Mouse (Mus musculus): ENCODE results near the gene Fam20c. TPM values are rescaled to one million over a fixed set of nuclear protein-coding genes. Genes with fewer than 3 reads are reported as not detected.

Gene Fam20c
- 10.9 and 24.0 TPM in 2 replicates for polyA plus RNA-seq (2016; fragmentation: Nextera tagmentation; extraction: Ambion mirVana)

DNA sequence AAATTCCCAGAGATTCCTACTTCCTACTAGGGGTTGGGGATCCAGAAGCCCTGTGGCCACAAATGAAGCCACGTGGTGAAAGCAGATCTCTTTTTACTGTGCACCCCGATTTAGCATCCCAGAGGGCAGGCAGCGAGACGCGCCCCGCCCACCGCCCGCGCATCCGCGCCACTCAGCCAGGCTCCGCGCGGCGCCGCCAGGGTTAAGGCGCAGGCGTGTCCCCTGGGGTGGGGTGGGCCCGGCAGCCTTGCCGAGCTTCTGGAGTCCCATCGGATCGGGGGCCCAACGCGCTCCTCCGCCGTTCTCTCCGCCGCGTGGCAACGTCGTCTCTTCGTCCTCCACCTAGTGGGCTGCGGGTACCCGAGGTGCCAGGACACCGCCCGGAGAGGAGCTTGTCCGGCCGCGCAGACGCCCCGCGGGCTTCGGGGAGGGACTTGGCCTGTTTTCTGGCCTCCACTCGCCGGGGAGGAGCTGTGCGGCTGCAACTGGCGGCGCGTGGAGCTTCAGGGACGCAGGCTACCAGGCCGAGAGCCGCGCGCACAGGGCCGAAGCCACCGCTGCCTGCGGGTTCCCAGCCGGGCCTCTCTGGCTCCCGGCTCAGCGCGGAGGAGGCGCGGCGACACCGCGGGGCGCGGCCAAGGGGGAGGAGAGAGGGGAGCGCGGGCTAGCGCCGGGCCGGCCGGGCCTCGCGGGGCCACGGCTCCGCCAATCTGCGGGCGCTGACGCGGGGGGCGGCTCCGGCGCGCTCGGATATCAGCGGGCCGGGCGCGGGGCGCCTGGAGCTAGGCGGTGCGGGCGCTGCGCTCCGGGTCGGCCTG is at the start of gene Fam20c:
Gene Fam20c, plus strand, starts transcription at position 212 of the 818 bp plus-strand sequence.
- peak; percentile 77 for DNase-seq (ENCODE audit: low spot score)
- WGBS: under 1% methylated on average over 98 of the region's 98 CpGs
- H3K27ac ChIP-seq: peak within 1 kb of the TSS; percentile 92
- H3K36me3 ChIP-seq: peaks cover 11% of the 10 kb centered on the region; the same call in 1 of the 2 replicates
- H3K4me3 ChIP-seq: peak within 1 kb of the TSS; percentile 79
- H3K27me3 ChIP-seq (ENCODE audit: insufficient read depth, poor library complexity, severe bottlenecking): peaks cover 69% of the 10 kb centered on the region
- no peaks in the 10 kb centered on the region for H3K9me3 ChIP-seq
- H3K4me1 ChIP-seq (replicated peaks): peaks cover 50% of the 10 kb centered on the region

DNA sequence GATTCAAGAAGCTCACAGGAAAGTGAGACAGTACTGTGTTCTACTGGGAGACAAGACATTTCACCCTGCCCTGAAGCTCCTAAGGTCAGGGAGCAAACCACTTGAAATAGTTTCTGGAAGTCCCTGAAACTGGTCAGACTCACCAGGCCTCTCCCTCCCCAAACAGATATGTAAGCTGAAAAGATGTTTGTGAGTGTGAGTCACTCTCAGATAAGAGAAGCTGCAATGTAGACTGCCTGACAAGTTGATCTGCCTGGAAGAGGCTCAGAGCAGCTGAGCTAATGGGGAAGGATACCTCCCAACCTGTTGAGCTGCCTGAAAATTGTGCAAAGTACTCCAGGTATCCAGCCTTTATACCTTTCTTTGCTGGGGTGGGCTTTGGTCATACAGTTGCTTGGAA is 46.9 kb upstream of the Fam20c start:
- no peak for DNase-seq (ENCODE audit: low spot score)
- H3K27me3 ChIP-seq (ENCODE audit: insufficient read depth, poor library complexity, severe bottlenecking): no peaks in the 10 kb centered on the region
- no peak overlapping the region for H3K27ac ChIP-seq
- H3K4me3 ChIP-seq: no peak overlapping the region
- H3K36me3 ChIP-seq: no peaks in the 10 kb centered on the region
- H3K4me1 ChIP-seq (replicated peaks): no peaks in the 10 kb centered on the region
- 0 out of 2 replicates have a peak, but pooled peaks cover 2% of the 10 kb centered on the region for H3K9me3 ChIP-seq

DNA sequence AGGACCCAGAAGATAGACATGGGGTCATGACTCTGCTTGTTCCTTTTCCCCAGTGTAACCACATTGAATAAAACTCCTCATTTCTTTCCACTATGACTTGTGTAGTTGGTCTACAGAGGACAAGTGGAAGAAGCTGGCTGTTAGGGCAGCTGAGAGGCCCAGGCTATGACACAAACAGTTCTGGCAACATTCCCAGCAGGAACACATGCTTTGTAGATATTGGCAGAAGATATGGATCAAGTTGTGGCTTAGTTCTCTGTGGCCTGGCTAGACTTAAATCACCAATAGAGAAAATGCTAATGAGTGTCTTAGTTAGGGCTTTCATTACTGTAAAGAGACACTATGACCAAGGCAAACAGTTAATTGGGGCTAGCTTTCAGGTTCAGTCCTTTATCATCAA is 45.7 kb upstream of the Fam20c start:
- Histone ChIP-seq H3K4me3 (no peak overlapping the region), H3K27me3 (ENCODE audit: insufficient read depth, poor library complexity, severe bottlenecking) (no peaks in the 10 kb centered on the region), H3K36me3 (no peaks in the 10 kb centered on the region), H3K4me1 (replicated peaks) (no peaks in the 10 kb centered on the region), H3K27ac (no peak overlapping the region), H3K9me3 (0 out of 2 replicates have a peak, but pooled peaks cover 2% of the 10 kb centered on the region)
- DNase-seq (ENCODE audit: low spot score): no peak

DNA sequence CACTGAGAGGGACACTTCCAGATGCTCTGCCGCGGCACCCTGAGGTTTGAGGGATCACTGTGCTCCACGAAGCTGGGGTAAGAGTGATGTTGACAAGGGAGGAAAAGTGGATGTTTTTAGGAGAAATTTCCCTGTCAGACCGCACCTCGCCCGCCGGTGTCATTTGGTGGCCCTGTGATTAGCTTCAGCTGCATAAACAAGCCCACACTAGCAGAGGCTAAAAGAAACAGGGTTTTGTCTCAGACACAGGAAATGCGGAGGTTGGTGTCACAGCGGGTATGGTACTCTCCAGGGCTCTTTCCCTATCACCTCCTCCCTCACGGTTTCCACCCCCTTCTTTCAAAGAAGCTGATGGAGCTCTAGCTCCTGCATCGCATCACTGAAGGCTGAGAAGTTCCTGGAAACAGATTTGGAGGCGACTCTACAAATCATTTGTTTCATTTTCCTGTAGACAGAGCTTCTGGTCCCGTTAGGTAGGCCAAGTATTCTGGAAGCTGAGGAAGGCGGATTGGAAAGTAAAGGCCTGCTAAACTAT is 38.7 kb upstream of the Fam20c start:
- no peak for DNase-seq (ENCODE audit: low spot score)

DNA sequence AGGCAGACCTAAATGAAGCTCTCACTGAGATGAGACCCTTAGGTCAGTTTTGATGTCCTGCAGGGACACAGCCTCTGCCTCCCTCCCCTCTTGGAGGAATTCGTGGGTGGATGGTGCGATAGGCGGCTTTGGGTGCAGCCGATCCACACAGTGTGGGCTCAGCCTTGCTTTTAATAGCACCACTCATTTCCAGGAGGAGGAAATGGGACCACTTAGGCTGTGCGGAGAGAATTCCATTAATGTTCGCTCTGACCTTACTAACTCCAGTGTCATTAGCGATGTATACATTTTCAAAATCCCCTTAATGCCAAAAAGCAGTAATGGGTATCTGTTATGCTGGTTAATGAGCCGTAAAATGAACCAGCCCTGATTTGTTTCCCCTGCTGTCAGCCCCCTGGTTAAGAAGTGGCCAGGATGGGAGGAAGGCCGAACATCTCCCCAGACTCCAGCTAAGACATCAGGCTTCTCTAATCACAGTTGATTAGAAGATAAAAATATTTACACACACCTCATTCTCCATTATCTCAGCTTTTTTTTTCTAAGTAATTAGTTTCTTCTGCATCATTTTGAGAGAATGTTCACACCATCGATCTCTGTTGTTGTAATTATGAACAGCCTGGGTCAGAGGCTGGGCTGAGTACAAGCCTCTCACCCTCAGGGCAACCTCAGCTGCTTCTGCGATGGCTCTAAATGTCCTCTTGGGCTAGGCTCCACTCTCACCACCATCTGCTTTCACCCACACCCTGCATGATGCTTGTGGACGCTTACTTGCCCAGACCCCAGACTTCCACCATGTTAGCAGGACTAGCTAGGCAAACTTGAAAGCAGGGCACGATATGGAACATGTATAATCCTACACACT is 33.8 kb upstream of the Fam20c start:
- H3K4me3 ChIP-seq: no peak overlapping the region
- no peak overlapping the region for H3K27ac ChIP-seq
- 63% methylated on average over 13 of the region's 13 CpGs for WGBS
- H3K27me3 ChIP-seq (ENCODE audit: insufficient read depth, poor library complexity, severe bottlenecking): no peaks in the 10 kb centered on the region
- H3K4me1 ChIP-seq (replicated peaks): peaks cover 3% of the 10 kb centered on the region
- DNase-seq (ENCODE audit: low spot score): no peak
- H3K9me3 ChIP-seq: no peaks in the 10 kb centered on the region
- no peaks in the 10 kb centered on the region for H3K36me3 ChIP-seq

More for the DNA sequence above, 38.7 kb upstream of the Fam20c start:
- H3K27ac ChIP-seq: no peak overlapping the region
- H3K36me3 ChIP-seq: no peaks in the 10 kb centered on the region
- peaks cover 3% of the 10 kb centered on the region; the same call in 1 of the 2 replicates for H3K4me1 ChIP-seq (replicated peaks)
- 38% methylated on average over 14 of the region's 14 CpGs for WGBS
- H3K27me3 ChIP-seq (ENCODE audit: insufficient read depth, poor library complexity, severe bottlenecking): no peaks in the 10 kb centered on the region
- H3K9me3 ChIP-seq: 0 out of 2 replicates have a peak, but pooled peaks cover 2% of the 10 kb centered on the region
- no peak overlapping the region for H3K4me3 ChIP-seq

DNA sequence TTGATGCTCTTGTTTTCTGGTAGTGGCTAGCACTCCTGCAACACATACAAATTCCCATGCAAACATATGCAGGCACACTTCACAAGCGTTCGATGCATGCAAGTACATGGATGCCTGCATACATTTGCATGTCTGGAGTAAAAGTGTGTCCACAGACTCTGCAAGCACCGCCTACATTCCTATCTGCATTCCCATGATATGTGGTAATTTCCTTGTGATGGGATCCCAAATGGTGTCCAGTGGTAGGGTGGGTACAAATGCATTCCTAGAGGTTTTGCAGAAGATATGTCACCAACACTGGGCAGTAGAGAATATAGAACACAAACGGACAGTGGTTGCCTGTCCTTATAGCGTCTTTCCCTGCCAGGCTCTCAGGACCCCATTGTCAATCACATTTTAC is 29.9 kb upstream of the Fam20c start:
- Histone ChIP-seq H3K36me3 (no peaks in the 10 kb centered on the region), H3K4me1 (replicated peaks) (peaks cover 3% of the 10 kb centered on the region; the same call in 1 of the 2 replicates), H3K27me3 (ENCODE audit: insufficient read depth, poor library complexity, severe bottlenecking) (no peaks in the 10 kb centered on the region), H3K9me3 (no peaks in the 10 kb centered on the region), H3K4me3 (no peak overlapping the region), H3K27ac (no peak overlapping the region)
- no peak for DNase-seq (ENCODE audit: low spot score)
- WGBS: 92% methylated on average over 5 of the region's 5 CpGs

DNA sequence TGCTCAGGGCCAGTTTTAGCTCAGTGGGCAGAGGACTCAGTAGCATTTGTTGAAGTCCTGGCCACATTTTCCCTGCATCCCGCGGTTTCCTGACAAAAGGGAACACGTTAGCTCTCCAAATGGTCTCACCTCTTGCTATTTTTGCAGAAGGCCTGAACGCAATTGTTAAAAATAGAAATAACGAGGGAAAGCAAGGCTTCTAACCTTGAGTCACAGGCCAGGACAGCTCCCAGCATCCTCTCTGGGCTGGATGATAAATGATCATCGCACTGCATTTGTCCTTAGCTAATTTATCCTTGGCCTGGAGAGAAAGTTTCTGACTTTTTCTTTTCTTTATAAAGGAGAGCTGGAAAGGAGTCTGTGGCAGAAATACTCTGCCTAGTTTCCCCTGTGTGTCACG is 29.2 kb upstream of the Fam20c start:
- Histone ChIP-seq H3K9me3 (no peaks in the 10 kb centered on the region), H3K36me3 (no peaks in the 10 kb centered on the region), H3K4me1 (replicated peaks) (peaks cover 2% of the 10 kb centered on the region; the same call in 1 of the 2 replicates), H3K27ac (no peak overlapping the region), H3K4me3 (no peak overlapping the region), H3K27me3 (ENCODE audit: insufficient read depth, poor library complexity, severe bottlenecking) (no peaks in the 10 kb centered on the region)
- 73% methylated on average over 7 of the region's 7 CpGs for WGBS
- no peak for DNase-seq (ENCODE audit: low spot score)

DNA sequence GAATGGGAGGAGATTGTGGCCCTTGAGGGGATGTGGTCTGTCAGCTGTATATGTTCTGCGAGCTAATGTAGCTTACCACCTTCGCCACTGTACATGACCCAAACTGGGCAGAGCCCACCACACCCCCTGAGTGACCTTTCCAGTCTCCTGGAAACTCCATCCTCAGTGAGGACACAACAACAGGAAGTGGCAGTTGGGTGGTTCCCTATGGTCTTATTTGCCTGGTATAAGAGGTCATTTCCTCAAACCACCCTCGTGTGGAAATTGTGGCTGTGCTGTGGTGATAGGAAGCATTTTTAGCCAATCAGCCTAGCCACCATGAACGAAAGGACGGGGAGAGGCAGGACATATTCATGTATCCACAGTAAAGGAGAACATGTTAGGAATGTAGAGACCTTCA is 23.5 kb upstream of the Fam20c start:
- WGBS: 87% methylated on average over 5 of the region's 5 CpGs
- no peak overlapping the region for H3K4me3 ChIP-seq
- no peaks in the 10 kb centered on the region for H3K27me3 ChIP-seq (ENCODE audit: insufficient read depth, poor library complexity, severe bottlenecking)
- no peak for DNase-seq (ENCODE audit: low spot score)
- no peaks in the 10 kb centered on the region for H3K4me1 ChIP-seq (replicated peaks)
- no peaks in the 10 kb centered on the region for H3K36me3 ChIP-seq
- H3K27ac ChIP-seq: no peak overlapping the region
- H3K9me3 ChIP-seq: no peaks in the 10 kb centered on the region

DNA sequence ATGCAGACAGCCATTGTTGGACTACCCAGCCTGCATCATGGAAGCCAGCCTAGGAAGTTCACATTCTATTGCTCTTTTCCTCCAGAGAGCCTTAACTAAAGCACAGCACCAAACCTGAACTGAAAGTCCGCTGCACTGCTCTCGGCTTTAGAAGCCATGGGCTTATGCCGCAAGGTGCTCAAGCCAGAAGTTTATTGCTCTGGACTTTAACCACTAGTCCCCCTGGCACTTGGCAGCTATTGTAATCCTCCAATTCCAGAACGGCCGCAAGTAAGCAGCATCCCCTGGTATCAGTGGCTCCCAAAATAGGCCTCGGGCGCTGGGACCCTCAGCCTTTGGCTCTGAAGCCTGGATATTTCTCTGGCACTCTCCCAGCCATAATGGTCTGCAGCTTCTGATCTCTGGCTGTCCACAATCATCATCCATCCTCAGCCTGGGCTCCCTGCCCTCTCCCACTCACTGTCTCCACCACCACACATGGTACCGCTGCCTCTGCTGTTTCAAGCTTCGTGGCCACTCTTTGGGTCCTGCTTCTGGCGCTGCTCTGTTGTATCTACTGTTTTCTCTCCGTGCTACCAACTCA is 20.9 kb upstream of the Fam20c start:
- Histone ChIP-seq H3K9me3 (no peaks in the 10 kb centered on the region), H3K27ac (no peak overlapping the region), H3K4me3 (no peak overlapping the region), H3K36me3 (no peaks in the 10 kb centered on the region), H3K4me1 (replicated peaks) (no peaks in the 10 kb centered on the region), H3K27me3 (ENCODE audit: insufficient read depth, poor library complexity, severe bottlenecking) (no peaks in the 10 kb centered on the region)
- DNase-seq (ENCODE audit: low spot score): no peak
- WGBS: 89% methylated on average over 11 of the region's 11 CpGs

DNA sequence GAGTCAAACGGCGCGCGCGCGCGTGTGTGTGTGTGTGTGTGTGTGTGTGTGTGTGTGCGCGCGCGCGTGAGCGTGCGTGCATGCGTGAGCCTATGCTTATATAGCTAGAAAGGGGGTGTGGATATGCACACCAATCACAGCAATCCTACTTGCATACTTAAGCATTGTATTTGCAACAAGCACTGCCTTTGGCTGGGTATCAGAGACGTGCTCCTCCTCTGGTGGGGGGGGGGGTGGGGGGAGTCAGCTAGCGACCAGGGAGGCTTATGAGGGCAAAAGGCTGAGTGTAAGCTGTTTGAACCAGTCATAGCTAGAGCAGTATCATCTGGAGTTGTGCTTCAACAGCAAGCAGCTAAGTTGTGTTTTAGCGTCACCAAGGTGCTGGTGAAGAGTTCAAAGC is 20.3 kb upstream of the Fam20c start:
- Histone ChIP-seq H3K9me3 (no peaks in the 10 kb centered on the region), H3K4me1 (replicated peaks) (no peaks in the 10 kb centered on the region)
- 83% methylated on average over 18 of the region's 18 CpGs for WGBS

DNA sequence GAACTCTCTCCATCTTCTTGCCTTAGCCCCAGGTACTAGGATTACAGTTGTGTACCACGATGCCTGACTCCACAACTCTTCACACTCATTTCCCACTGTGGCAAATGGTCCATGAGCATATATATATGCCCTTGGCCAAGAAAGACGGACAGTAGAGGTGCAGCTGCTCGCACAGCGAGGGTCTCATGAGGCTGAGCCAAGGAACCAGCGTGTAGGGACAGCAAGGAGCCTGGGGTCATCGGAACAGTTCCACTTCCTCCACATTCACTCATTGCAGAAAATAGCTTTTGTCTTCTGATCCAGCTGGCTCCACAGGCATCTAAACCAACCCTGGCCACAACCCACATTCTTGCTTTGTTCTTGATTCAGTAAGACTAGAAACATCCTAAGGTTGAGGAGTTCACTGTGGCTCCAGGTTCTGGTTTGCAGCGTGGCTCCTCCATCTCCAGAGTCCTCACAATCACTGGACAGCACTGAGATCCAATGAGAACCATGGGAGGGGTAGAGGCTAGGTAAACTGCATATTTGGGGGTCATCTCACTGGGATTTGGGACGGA is 19.0 kb upstream of the Fam20c start:
- Histone ChIP-seq H3K27me3 (ENCODE audit: insufficient read depth, poor library complexity, severe bottlenecking) (no peaks in the 10 kb centered on the region), H3K4me1 (replicated peaks) (no peaks in the 10 kb centered on the region), H3K4me3 (no peak overlapping the region), H3K27ac (no peak overlapping the region), H3K9me3 (no peaks in the 10 kb centered on the region), H3K36me3 (no peaks in the 10 kb centered on the region)
- no peak for DNase-seq (ENCODE audit: low spot score)
- WGBS: 85% methylated on average over 8 of the region's 8 CpGs

More for the DNA sequence above, 20.3 kb upstream of the Fam20c start:
- H3K27ac ChIP-seq: no peak overlapping the region
- DNase-seq (ENCODE audit: low spot score): no peak
- H3K27me3 ChIP-seq (ENCODE audit: insufficient read depth, poor library complexity, severe bottlenecking): no peaks in the 10 kb centered on the region
- no peaks in the 10 kb centered on the region for H3K36me3 ChIP-seq
- no peak overlapping the region for H3K4me3 ChIP-seq

DNA sequence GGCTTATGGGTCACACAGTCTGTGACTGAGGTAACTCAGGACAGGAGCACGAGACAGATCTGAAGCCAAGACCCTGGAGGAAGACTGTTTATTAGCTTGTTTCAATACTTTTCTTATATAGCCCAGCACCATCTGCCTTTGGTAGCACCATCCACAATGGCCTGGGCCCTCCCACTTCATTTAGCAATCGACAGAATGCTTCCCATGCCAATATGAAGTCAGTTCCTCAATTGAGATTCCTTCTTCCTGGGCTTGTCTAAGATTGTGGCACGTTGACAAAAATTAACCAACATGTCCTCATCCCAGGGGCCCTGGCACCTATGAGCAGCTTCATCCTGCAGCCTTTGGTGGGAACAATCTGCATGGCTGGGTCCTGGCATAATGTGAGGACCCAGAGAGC is 14.2 kb upstream of the Fam20c start:
- Histone ChIP-seq H3K27ac (no peak overlapping the region), H3K36me3 (no peaks in the 10 kb centered on the region), H3K9me3 (no peaks in the 10 kb centered on the region), H3K27me3 (ENCODE audit: insufficient read depth, poor library complexity, severe bottlenecking) (no peaks in the 10 kb centered on the region), H3K4me1 (replicated peaks) (no peaks in the 10 kb centered on the region), H3K4me3 (no peak overlapping the region)
- WGBS: 84% methylated on average over 3 of the region's 3 CpGs
- DNase-seq (ENCODE audit: low spot score): no peak
